Mouse (Mus musculus): ENCODE measurements around the gene Hoxa6.

Gene Hoxa6

DNA sequence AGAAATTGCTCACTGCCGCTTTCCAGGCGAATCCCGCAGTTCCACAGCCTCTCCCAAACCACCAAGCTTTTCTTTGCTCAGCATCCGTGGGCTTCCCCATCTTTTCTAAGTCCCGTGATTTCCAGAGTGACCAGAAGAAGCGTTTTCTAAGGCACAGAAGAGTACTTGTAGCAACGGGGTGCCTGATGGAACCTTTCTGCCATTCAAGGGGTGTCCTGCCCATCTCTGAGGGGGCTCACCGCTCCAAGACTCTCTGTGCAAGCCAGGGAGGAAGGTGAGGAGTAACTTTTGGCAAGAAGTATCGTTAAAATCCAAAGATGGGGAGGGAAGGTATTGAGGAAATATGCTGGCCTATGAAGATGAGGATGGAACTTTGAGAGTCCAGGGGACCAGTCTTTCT, 30.7 kb downstream of the Hoxa6 start:
- DNase-seq (ENCODE audit: low spot score): no peak

DNA sequence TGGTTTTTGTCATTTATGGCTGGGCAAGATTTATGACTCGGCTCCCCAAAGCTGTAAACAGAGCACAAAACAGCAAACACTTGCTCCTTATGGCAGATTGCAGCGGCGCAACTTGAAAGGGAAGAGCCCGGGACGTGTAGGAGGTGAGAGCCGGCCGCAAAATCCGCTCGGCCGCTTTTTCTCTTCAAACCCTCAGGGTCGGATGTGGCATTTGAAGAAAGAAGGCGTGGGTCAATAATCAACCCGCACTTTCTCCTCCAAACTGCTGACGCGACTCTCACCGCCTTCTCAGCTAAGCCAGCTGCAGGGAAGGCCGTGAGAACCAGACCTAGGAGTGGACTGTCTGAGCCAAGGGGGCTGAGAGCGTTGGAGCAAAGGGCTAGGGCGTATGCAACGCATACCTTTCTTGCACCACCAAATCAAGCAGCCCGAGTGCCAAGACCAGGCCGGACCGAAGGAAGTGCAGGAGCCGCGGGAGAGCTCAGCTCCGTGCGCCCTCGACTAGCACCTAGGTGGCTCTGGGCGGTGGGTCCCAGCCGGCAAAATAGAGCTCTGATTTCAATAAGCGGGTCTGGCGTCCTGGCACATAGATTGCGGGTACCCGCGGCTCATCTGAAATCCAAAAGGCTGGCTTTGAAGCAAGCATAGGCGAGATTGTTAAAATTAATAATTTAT, 31.3 kb downstream of the Hoxa6 start, which contains the start of gene 5730596B20Rik:
5730596B20Rik (plus strand) TSS at position 438 of the 675 bp plus-strand sequence.
- no peak for DNase-seq (ENCODE audit: low spot score)

- DNase-seq (ENCODE audit: low spot score): no peak
These were observed 32.1 kb downstream of the Hoxa6 start for GRCm38 (mm10) chr6:52176391-52176790.

DNA sequence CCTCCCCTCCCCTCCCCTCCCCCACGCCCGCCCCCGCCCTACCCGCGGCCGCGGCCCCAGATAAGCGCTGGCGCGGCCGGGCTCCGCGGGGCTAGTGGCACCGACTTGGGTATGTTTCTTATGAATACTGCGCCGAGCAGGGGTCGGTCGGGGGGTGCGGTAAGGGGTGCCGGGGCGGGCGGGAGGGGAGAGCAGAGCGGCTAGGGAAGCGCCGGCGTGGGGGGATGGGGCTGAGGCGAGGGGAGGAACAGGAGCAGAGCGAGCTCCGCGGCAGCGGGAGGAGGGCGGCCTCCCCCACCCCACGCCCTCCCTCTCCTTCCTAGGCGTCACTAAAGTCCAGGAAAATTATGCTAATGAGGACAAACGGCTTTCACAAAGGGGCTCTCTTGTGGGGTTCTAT, 32.7 kb downstream of the Hoxa6 start:
- DNase-seq (ENCODE audit: low spot score): no peak

DNA sequence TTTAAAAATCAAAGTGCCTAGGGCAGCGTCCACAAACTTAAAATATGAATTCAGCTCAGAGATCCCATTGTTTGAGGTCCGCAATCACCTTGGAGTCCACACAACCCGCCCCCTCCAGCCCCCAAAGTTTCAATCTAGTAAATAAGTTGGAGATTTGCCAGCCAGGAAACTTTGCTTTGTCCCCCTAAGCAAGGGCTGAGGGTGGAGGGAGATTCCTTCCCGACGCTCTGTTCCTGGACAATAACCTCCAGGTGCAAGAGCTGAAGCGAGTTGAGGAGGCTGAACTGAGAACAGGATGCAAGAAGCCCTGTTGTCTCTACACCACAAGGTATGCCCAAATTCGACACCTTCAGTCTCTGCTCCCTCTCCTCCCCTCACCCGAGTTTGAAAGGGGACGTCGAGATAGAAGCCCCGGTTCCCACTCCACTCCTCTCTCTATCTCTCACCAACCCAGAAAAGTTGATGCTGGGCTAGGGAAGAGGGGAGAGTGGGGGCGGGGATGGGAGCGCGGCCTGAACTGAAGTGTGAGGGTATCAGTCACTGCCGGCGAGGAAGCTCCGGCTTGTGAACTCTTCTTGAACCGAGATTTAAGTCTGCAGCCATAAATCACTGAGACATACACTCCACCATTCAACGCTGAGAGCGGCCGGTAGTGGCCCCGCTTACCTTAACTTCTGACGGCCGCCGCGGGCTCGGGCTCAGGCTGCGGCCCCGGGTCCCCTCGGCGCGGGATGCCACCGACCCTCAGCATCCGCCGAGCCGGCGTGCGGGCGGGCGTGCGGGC, 33.4 kb downstream of the Hoxa6 start:
- DNase-seq (ENCODE audit: low spot score): no peak

- no peak for DNase-seq (ENCODE audit: low spot score)
These were observed 34.9 kb downstream of the Hoxa6 start for GRCm38 (mm10) chr6:52173648-52174047.

GRCm38 (mm10) chr6:52172501-52172900, 36.0 kb downstream of the Hoxa6 start:
- peak; percentile 83 for DNase-seq (ENCODE audit: low spot score)

DNA sequence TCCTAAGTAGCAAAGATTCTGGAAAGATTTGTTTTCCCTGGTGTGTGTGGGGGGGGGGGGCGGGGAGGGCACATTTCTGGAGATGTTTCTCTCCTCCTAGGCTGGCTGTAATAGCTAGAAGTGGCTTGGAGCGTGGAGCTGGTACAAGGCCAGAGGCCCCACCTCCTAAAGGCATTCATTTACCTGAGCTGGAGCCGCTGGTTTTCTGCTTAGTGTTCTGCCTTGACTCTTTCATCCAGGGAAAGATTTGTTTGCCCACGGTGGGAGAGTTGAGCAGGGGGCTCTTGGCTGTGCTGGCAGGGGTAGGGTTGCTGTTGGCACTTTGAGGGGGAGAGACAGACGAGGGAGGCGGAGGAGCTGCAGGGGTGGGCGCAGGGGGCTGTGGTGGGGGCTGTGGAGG, 36.6 kb downstream of the Hoxa6 start:
- DNase-seq (ENCODE audit: low spot score): no peak

DNA sequence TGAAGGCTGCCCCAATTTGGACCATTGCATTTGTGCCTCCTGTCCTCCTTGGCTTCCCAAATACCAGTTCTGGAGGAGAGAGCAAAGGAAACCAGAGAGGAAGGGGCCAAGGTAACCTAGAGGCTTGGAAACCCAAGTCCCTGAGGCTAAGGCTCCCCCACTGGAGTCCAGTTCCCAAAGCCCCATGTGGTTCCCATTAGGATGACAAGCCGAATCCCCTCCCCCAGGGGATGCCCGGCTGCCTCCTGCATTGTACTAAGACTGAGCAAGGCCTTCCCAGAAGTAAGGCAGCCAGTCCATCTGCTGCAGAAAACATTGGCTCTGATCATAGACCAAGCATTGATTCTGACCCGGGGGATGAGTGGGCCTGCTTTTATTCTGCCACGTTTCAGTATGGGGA, 37.2 kb downstream of the Hoxa6 start:
- no peak for DNase-seq (ENCODE audit: low spot score)

GRCm38 (mm10) chr6:52170898-52171223, 37.7 kb downstream of the Hoxa6 start:
- DNase-seq (ENCODE audit: low spot score): no peak

GRCm38 (mm10) chr6:52170166-52170897, 38.2 kb downstream of the Hoxa6 start:
- no peak for DNase-seq (ENCODE audit: low spot score)

GRCm38 (mm10) chr6:52169499-52170165, 38.9 kb downstream of the Hoxa6 start:
- DNase-seq (ENCODE audit: low spot score): no peak

DNA sequence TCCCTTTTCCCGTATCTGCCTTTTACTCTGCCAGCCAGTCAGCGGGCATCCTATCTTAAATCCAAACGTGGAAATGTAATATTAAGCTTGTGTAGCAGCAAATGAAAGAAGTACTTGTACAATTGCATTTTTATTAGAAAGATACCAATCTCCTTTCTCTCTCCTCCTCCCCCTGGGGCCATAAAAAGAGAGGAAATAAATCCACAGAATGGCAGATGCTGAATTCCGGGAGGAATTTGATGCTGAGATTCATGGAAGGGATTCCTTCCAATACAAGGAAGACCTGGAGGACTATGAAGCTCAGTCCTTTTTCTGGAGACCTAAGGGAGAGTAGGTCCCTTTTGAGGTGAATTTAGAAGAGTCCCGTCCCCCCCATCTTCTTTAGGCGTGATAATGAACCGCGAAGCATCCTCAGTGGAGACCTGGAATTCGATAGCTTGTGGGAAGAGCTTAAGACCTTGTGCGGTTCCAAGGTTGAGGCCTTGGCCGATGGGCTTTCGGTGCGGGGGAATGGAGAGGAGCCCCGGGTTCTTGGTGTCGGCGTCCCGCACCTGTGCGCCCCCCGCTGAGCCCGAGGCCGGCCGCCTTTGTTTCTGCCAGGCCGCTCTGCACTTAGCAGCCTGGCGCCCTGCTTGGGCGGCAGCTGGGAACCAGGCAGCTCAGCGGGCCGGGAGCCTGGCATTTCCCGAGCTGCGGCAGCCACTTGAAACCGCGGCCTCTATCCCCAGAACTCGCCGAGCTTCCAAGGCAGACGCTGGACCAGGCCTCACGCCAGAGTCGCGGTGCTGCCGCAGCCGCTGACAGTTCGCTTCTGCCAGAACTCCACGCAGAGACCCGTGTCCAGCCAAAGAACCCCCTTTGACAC, 40.1 kb downstream of the Hoxa6 start:
- DNase-seq (ENCODE audit: low spot score): no peak

GRCm38 (mm10) chr6:52167736-52168161, 40.8 kb downstream of the Hoxa6 start:
- DNase-seq (ENCODE audit: low spot score): no peak

- no peak for DNase-seq (ENCODE audit: low spot score)
These were observed 41.3 kb downstream of the Hoxa6 start for GRCm38 (mm10) chr6:52167176-52167575.

- DNase-seq (ENCODE audit: low spot score): no peak
These were observed 42.0 kb downstream of the Hoxa6 start for GRCm38 (mm10) chr6:52166431-52167077.

DNA sequence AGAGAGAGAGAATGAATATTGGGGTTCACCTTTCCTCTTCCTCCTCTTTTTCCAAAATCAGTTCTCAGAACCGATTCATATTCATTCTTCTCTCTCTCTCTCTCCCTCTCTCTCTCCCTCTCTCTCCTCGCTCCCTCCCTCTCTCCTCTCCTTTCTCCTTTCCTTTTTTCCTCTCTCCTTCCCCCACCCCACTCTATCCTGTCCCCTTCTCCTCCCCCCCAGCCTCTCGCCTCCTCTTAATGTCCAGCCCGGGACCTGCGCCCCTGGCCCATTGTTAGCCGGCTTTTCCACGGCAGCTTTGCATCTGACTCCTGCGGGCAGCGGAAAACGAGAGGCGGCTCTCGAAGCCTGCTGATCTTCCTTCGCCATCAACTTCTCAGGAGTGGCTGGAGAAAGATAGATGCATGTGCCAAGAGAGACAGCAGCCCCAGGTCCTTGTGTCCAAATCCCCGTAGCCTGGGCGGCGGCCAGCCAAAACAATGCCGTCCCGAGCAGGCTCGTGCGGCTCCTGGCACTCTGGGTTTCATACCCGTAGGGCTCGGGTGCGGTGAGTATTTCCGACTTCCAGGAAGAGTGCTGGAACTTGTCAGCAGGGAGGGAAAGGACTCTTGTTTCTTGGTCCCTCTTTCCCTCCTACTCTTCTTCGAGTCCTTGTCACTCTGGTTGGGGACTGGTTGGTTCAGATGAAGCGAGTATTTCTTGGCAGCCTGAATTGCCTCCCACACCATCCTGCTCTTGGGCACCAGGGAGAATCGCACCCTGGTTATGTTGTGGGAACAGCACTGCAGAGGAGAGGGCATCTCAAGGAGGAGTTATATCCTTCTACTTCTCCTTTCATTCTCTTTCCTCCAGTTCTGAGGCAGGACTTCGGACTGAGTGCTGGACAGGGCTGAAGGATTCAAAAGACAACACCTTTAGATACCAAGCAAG, 42.8 kb downstream of the Hoxa6 start:
- DNase-seq (ENCODE audit: low spot score): no peak

- DNase-seq (ENCODE audit: low spot score): no peak
These were observed 43.7 kb downstream of the Hoxa6 start, which contains the start of gene Hoxa2 for GRCm38 (mm10) chr6:52164626-52165440. TSS of gene Hoxa2 (minus strand) at chr6:52164831.

All from urinary bladder, postnatal 14 days (tissue).